ENCODE assay signal across 23 mouse cellular contexts in the genomic region with DNA sequence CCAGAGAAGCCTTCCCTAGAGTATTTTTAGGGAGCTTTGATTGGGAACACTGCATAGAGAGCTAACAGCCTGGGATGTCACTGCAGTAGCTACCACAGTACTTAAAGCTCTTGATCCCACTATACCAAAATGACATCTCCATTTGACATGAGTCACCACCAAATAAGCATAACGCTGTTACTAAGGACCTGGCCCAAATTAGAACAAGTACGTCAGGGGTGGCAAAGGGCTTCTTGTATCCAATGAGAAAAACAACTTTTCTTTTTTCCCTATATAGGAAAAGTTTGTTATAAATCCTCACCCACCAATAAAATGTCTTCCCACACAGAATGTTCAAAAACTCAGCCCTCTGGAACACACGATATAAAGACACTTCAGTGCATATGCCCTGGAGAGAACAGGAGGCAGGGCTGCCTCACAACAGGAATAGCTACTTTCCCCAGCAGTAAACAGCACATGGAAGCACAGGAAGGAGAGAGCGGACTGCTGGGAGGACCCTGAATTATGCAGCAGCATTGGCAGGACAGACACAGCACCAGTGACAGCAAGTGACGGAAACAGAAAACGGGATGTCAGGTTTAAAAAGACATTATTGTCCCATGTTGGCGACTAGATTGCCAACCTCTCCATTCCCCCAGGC.
DNase-seq lines count a peak whose midpoint lies in the region; ATAC-seq and TF ChIP-seq lines count a peak whose summit lies in the region.
"Had no signal": no experiment of that assay in that cellular context is flagged by ENCODE, and none has a peak within 500 bp of the region (broad histone marks: within the 10 kb centered on the region; RNA-seq: fewer than 3 reads in every experiment).

No protein-coding gene starts in this region.

- H3K4me1 ChIP-seq in heart, embryonic 10.5 days, result peaks cover 39% of the 10 kb centered on the region
- peaks cover 40% of the 10 kb centered on the region for H3K4me1 ChIP-seq in heart, postnatal 0 days (ENCODE audit: control insufficient read depth, insufficient read depth)
- H3K4me1 ChIP-seq in olfactory bulb, adult 2 months (ENCODE audit: control insufficient read depth, insufficient read depth, low read length), result peaks cover 25% of the 10 kb centered on the region
- H3K4me1 ChIP-seq: limb, embryonic 15.5 days; liver, embryonic 15.5 days; midbrain, embryonic 12.5 days had no signal

- intact Hi-C loops in heart, postnatal 36 days (cut with DNase I), result no loop called here
- intact Hi-C loops in left cerebral cortex, postnatal 36 days (cut with DNase I), result no loop called here
- intact Hi-C loops in left cerebral cortex, postnatal 4 days (cut with DNase I), result no loop called here

- peak; percentile 70; the same call in 1 of the 2 replicates for ATAC-seq in heart, postnatal 0 days (ENCODE audit: insufficient read depth, low read depth)
- ATAC-seq: forebrain, embryonic 16.5 days; hindbrain, embryonic 16.5 days; intestine, embryonic 16.5 days; lung, postnatal 0 days had no signal

- H3K4me2 ChIP-seq in heart, postnatal 0 days (ENCODE audit: low read depth, low read length), result no peak overlapping the region
- H3K4me2 ChIP-seq: limb, embryonic 15.5 days; liver, embryonic 15.5 days; midbrain, embryonic 12.5 days had no signal

- no peak overlapping the region for H3K4me3 ChIP-seq in heart, embryonic 10.5 days
- H3K4me3 ChIP-seq in heart, postnatal 0 days (ENCODE audit: low read depth, low read length), result no peak overlapping the region
- no peak overlapping the region for H3K4me3 ChIP-seq in olfactory bulb, adult 2 months (ENCODE audit: insufficient read depth, low read depth, low read length)
- H3K4me3 ChIP-seq: limb, embryonic 15.5 days; liver, embryonic 15.5 days; midbrain, embryonic 12.5 days had no signal

- H3K9me3 ChIP-seq in heart, embryonic 10.5 days, result no peaks in the 10 kb centered on the region
- no peaks in the 10 kb centered on the region for H3K9me3 ChIP-seq in heart, postnatal 0 days (replicated peaks; ENCODE audit: control insufficient read depth, low read length)
- H3K9me3 ChIP-seq: limb, embryonic 15.5 days; liver, embryonic 15.5 days; midbrain, embryonic 12.5 days had no signal

- H3K9ac ChIP-seq in heart, postnatal 0 days (replicated peaks; ENCODE audit: low read depth, low read length), result no peak overlapping the region
- H3K9ac ChIP-seq: limb, embryonic 15.5 days; liver, embryonic 15.5 days; midbrain, embryonic 12.5 days had no signal

- no peak for TF ChIP-seq CTCF in heart, postnatal 0 days (IDR thresholded peaks at IDR 0.05; ENCODE audit: low read depth)
- no peak for TF ChIP-seq CTCF in olfactory bulb, adult 2 months (IDR thresholded peaks at IDR 0.05; ENCODE audit: insufficient read depth, low read depth, low read length)

- peak overlapping the region; percentile 37 for H3K27ac ChIP-seq in heart, embryonic 10.5 days
- H3K27ac ChIP-seq in heart, postnatal 0 days (ENCODE audit: low read depth), result peak overlapping the region; percentile 84
- peak overlapping the region; percentile 94 for H3K27ac ChIP-seq in olfactory bulb, adult 2 months (ENCODE audit: insufficient read depth, low read depth, low read length)
- H3K27ac ChIP-seq: limb, embryonic 15.5 days; liver, embryonic 15.5 days; midbrain, embryonic 12.5 days had no signal

- WGBS in heart, embryonic 10.5 days, result 74% methylated on average over 7 of the region's 7 CpGs
- WGBS in heart, postnatal 0 days, result 53% methylated on average over 7 of the region's 7 CpGs
- 29% methylated on average over 7 of the region's 7 CpGs for WGBS in olfactory bulb, adult 2 months

- DNase-seq in heart, embryonic 10.5 days (ENCODE audit: low spot score), result no peak
- DNase-seq in heart, postnatal 4 days, result no peak
- peak; percentile 61 for DNase-seq in heart, postnatal 0 days (ENCODE audit: low spot score)
- DNase-seq in heart, postnatal 36 days, result no peak
- DNase-seq in left cerebral cortex, postnatal 36 days (ENCODE audit: low spot score in 2 of 2), result peak; percentile 38 to 45
- no peak for DNase-seq in left cerebral cortex, postnatal 4 days
- DNase-seq in urinary bladder, postnatal 25 days (ENCODE audit: low spot score), result no peak
- DNase-seq: adrenal gland, postnatal 25 days; B cell, adult 2 months; cerebellum, adult 11-12 months; cerebellum, postnatal 14 days; embryo, embryonic 11 days; kidney, postnatal 36 days; right cerebral cortex, postnatal 14 days; thymus, postnatal 14 days had no signal

- H3K27me3 ChIP-seq in heart, embryonic 10.5 days (ENCODE audit: insufficient read depth, poor library complexity, severe bottlenecking), result no peaks in the 10 kb centered on the region
- no peaks in the 10 kb centered on the region for H3K27me3 ChIP-seq in heart, postnatal 0 days (ENCODE audit: control insufficient read depth, insufficient read depth, low read length)
- H3K27me3 ChIP-seq: liver, embryonic 15.5 days; midbrain, embryonic 12.5 days had no signal

- no peak for TF ChIP-seq POLR2A in olfactory bulb, adult 2 months (IDR thresholded peaks at IDR 0.05; ENCODE audit: insufficient read depth, low read depth, low read length)

- H3K36me3 ChIP-seq in heart, embryonic 10.5 days, result no peaks in the 10 kb centered on the region
- H3K36me3 ChIP-seq in heart, postnatal 0 days (replicated peaks; ENCODE audit: control insufficient read depth, insufficient read depth, low read length), result peaks cover 13% of the 10 kb centered on the region; the same call in 1 of the 2 replicates

- no peak for TF ChIP-seq EP300 in heart, postnatal 0 days (IDR thresholded peaks at IDR 0.05; ENCODE audit: low read depth)

Comparison
In these comparisons a context has a peak if more than half of its experiments do, and no peak if none do; other contexts are left out.
1. DNase-seq: peak in heart, postnatal 0 days (single experiment) and left cerebral cortex, postnatal 36 days (2 of 2); none in heart, embryonic 10.5 days (single experiment), heart, postnatal 4 days (single experiment), heart, postnatal 36 days (0 of 2), left cerebral cortex, postnatal 4 days (single experiment) and urinary bladder, postnatal 25 days (single experiment).
2. H3K27ac ChIP-seq: peak in every context shown above with its lines; median percentile 94 in olfactory bulb, adult 2 months; 84 in heart, postnatal 0 days; 37 in heart, embryonic 10.5 days.